Mouse (Mus musculus) small intestine, adult 2 months (tissue): ENCODE measurements at regions not wholly inside any gene's neighbourhood (a gene's known extent, or its start where the extent isn't known, plus 50 kb on each side); places are given as distances from the start of the nearest gene placed in this dataset.

ENCODE experiments used
- H3K27ac ChIP-seq: fragments of 200-500 bp; 2 replicates; pipeline ENCODE4 v1.5.1; 2012; ENCODE audit warnings: low read depth, low read length, control low read depth, inconsistent platforms; ENCODE audit not compliant: insufficient read depth
- H3K27me3 ChIP-seq: fragments of 200-500 bp; 2 replicates; pipeline ENCODE4 v1.6.1; 2012; ENCODE audit warnings: mild to moderate bottlenecking, moderate library complexity, low read length, inconsistent platforms; ENCODE audit not compliant: control insufficient read depth, insufficient read depth
- H3K36me3 ChIP-seq: fragments of 200-500 bp; 2 replicates; pipeline ENCODE4 v1.6.1; 2012; ENCODE audit warnings: mild to moderate bottlenecking, low read length, control low read depth, inconsistent platforms; ENCODE audit not compliant: control insufficient read depth, insufficient read depth
- H3K4me1 ChIP-seq: fragments of 200-500 bp; 2 replicates; pipeline ENCODE4 v1.6.1; 2012; ENCODE audit warnings: low read length, inconsistent platforms, mixed read lengths; ENCODE audit not compliant: control insufficient read depth, insufficient read depth, insufficient read length
- H3K4me3 ChIP-seq: fragments of 200-500 bp; 2 replicates; pipeline ENCODE4 v1.5.1; 2012; ENCODE audit warnings: low read depth, mild to moderate bottlenecking, control low read depth, inconsistent platforms, low read length, moderate library complexity
- CTCF ChIP-seq: fragments of 200-500 bp; IDR thresholded peaks from 2 replicates; pipeline ENCODE4 v1.5.1; 2012; ENCODE audit warnings: low read depth, mild to moderate bottlenecking, control low read depth, inconsistent platforms, low read length, moderate library complexity, mixed read lengths; ENCODE audit not compliant: insufficient replicate concordance, insufficient read length; ENCODE audit errors: extremely low read depth
- POLR2A ChIP-seq: fragments of 200-500 bp; IDR thresholded peaks from 2 replicates; pipeline ENCODE4 v1.6.1; 2012; ENCODE audit warnings: low read depth, mild to moderate bottlenecking, control low read depth, inconsistent platforms, low read length, moderate library complexity
- WGBS: fragments of 180-500 bp; shearing (Covaris S2); methylation state at CpG from one replicate; pipeline ENCODE4 v1.1.7; 2018; 5-methylcytosine and 5-hydroxymethylcytosine counted together

GRCm38 (mm10) chr6:84365914-84366313, 227.8 kb downstream of the Cyp26b1 start:
- H3K27me3 ChIP-seq = no peaks in the 10 kb centered on the region
- H3K4me3 ChIP-seq = no peak overlapping the region
- H3K4me1 ChIP-seq = no peaks in the 10 kb centered on the region
- TF ChIP-seq POLR2A (no peak), CTCF (no peak)
- 70% methylated on average over 4 of the region's 4 CpGs for WGBS
- H3K36me3 ChIP-seq = no peaks in the 10 kb centered on the region
- no peak overlapping the region for H3K27ac ChIP-seq

- Histone ChIP-seq H3K36me3 (no peaks in the 10 kb centered on the region), H3K27ac (no peak overlapping the region), H3K4me3 (no peak overlapping the region), H3K4me1 (no peaks in the 10 kb centered on the region), H3K27me3 (no peaks in the 10 kb centered on the region)
- TF ChIP-seq POLR2A (no peak), CTCF (no peak)
- WGBS = 10% methylated on average over 2 of the region's 2 CpGs
These were observed 228.7 kb downstream of the Cyp26b1 start for GRCm38 (mm10) chr6:84364964-84365363.

GRCm38 (mm10) chr6:84362331-84362730, 231.4 kb downstream of the Cyp26b1 start:
- no peaks in the 10 kb centered on the region for H3K4me1 ChIP-seq
- 85% methylated on average over 1 of the region's 1 CpGs for WGBS

GRCm38 (mm10) chr6:84357911-84358310, 235.8 kb downstream of the Cyp26b1 start:
- Histone ChIP-seq H3K4me1 (no peaks in the 10 kb centered on the region), H3K4me3 (no peak overlapping the region), H3K36me3 (no peaks in the 10 kb centered on the region), H3K27me3 (no peaks in the 10 kb centered on the region), H3K27ac (no peak overlapping the region)
- WGBS = 80% methylated on average over 10 of the region's 10 CpGs
- TF ChIP-seq CTCF = no peak
- TF ChIP-seq POLR2A = no peak

More at GRCm38 (mm10) chr6:84362331-84362730, 231.4 kb downstream of the Cyp26b1 start:
- no peaks in the 10 kb centered on the region for H3K27me3 ChIP-seq
- H3K4me3 ChIP-seq = no peak overlapping the region
- H3K27ac ChIP-seq = no peak overlapping the region
- H3K36me3 ChIP-seq = no peaks in the 10 kb centered on the region
- TF ChIP-seq POLR2A (no peak), CTCF (no peak)

GRCm38 (mm10) chr6:84353425-84354220, 240.1 kb downstream of the Cyp26b1 start:
- WGBS = 75% methylated on average over 6 of the region's 6 CpGs
- Histone ChIP-seq H3K27me3 (no peaks in the 10 kb centered on the region), H3K36me3 (no peaks in the 10 kb centered on the region), H3K4me1 (no peaks in the 10 kb centered on the region), H3K27ac (no peak overlapping the region), H3K4me3 (no peak overlapping the region)
- TF ChIP-seq POLR2A = no peak
- TF ChIP-seq CTCF = no peak

GRCm38 (mm10) chr6:84344936-84345335, 248.8 kb downstream of the Cyp26b1 start:
- 86% methylated on average over 12 of the region's 12 CpGs for WGBS
- TF ChIP-seq CTCF (no peak), POLR2A (no peak)

GRCm38 (mm10) chr6:84333666-84334179, 260.0 kb downstream of the Cyp26b1 start:
- Histone ChIP-seq H3K4me1 (no peaks in the 10 kb centered on the region), H3K27me3 (no peaks in the 10 kb centered on the region), H3K4me3 (no peak overlapping the region), H3K27ac (no peak overlapping the region), H3K36me3 (no peaks in the 10 kb centered on the region)
- no peak for TF ChIP-seq POLR2A
- TF ChIP-seq CTCF = no peak
- 84% methylated on average over 10 of the region's 10 CpGs for WGBS

More at GRCm38 (mm10) chr6:84344936-84345335, 248.8 kb downstream of the Cyp26b1 start:
- Histone ChIP-seq H3K27me3 (no peaks in the 10 kb centered on the region), H3K36me3 (no peaks in the 10 kb centered on the region), H3K4me1 (no peaks in the 10 kb centered on the region), H3K4me3 (no peak overlapping the region), H3K27ac (no peak overlapping the region)
